Mouse (Mus musculus) c-Kit-positive CD71-positive TER-119-negative erythroid progenitor cells, embryonic 14.5 days (primary cell): ENCODE measurements around the gene Acbd4.

Experiments
- DNase-seq: peaks from one replicate; pipeline ENCODE4 v3.0.0-alpha.2; 2013; ENCODE audit warnings: low read depth

Acbd4 gene

DNA sequence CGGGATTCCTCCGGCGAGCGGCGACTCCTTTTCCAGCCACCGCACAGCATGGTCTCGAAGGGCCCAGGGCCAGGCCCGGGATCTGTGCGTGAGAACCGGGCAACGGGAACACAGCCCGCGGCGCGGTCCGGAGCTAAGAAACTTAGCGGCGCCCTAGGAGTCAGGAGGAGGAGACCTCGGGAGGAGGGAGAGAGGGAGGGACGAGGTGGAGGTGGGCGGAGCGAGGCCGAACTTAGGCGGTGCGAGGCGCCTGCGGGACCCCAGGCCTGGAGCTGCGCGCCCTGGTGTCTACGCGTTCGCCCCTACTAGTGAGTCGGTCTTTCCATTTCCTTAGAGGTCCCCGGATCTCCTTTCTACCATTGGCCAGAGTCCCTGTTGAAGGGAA lies at the start of gene Acbd4, which contains the start of gene Plcd3:
Gene Acbd4, plus strand, starts transcription at position 202 of the 385 bp plus-strand sequence.
Gene Plcd3, minus strand, starts transcription at position 178 of the 385 bp plus-strand sequence.
- peak; percentile 53 for DNase-seq

- DNase-seq: no peak
These were observed 49.4 kb upstream of the Acbd4 start for GRCm38 (mm10) chr11:103052078-103052477.

GRCm38 (mm10) chr11:103053191-103054076 lies 48.0 kb upstream of the Acbd4 start:
- no peak for DNase-seq

- DNase-seq: peak; percentile 71
These were observed 46.7 kb upstream of the Acbd4 start for GRCm38 (mm10) chr11:103054798-103055197.

DNA sequence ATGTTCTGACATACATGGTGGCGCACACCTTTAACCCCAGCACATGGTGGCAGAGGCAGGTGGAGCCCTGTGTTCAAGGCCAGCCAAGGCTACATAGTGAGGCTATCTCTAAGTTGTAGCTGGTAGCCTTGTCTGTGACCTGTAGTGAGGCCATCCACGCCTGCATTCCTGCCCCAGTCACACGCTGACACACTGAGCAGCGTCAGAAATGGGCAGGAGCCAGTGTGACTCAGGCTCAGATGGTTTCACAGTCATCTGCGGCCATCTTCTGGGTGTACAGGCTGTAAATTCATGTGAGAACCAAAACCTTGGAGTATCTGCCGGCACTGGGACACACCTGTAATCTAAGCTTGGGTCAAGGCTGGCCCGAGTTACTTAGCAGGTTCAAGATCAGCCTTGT lies 44.8 kb upstream of the Acbd4 start:
- no peak for DNase-seq

- no peak for DNase-seq
These were observed 42.9 kb upstream of the Acbd4 start for GRCm38 (mm10) chr11:103058499-103059085.

DNA sequence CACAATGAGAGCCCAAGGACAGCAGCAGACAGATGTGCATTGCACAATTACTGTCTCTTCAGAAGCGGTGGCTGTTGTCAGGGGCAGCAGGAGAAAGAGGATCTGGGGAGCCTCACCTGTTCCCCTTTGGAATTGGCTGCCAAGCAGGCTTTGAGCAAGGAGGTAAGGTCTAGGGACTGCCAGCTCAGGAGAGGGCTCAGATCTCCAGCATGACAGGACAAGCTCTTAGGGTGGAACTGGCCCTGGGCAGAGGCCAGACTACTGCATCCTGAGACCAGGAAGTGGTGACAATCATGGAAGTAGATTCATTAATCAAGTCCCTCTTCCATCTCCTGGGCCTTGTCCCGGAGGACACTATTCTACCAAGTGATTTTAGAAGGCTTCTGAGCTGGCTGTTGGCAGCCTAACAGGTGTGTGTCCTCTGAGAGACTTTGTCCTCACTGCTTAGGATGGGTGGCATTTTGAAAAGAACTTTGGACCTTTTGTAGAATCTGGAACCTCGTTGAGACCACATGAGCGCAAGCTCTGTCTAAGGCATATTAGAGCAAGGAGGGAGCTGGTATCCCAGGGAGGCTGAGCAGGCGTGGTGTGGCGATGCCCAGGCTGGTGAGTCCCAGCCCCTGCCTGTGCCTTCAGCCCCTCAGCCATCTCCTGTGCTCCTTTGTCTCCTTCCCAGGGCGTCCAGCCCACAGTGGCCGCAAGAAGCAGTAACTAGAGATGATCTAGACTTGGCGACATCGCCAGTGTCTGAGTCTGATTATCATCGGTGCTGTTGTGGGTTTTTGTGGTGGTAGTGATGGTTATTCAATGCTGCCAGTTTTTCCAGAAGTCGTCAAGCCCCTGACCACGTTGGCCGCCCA lies 35.1 kb upstream of the Acbd4 start:
- no peak for DNase-seq

DNA sequence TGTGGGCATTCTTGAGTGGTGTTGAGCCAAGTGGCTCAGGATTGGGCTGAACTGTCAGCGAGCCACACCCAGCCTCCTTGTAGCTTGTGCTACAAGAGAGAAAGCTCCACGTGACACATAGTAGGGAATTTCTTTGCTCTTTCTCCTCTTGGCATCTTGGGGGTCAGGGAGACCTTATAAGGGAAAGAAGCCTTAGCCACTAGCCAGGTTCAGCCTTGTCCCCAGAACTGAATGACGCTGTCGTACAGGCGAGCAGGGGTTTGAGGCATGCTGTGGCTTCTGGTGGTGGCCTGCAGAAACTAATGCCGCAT lies 34.5 kb upstream of the Acbd4 start:
- no peak for DNase-seq

DNA sequence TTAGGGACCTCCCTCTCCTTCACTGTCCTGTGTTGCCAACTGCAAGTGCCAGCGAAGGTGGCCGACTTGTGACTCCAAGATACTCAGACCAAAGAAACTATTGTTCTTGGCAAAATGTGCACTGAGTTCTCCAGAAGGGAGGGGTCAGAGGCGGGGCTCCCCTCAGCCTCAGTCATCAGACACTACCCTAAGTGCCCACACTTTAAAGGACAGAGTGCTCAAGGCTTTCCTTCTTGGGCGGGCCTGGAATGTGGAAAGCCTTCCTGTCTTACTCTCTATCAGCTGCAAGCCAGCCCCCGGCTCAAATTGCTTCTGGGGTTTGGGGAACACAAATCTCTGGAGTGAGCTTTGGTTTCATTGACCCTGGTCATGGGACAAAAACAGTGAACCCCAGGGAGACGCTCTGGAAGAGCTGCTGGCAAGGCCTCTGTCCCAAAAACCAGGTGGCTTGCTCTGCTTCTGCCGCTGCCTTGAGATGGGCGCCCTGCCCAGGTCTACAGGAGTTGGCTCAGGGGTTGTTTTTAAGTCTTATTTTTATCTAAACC lies 34.0 kb upstream of the Acbd4 start:
- DNase-seq: no peak

- no peak for DNase-seq
These were observed 33.2 kb upstream of the Acbd4 start for GRCm38 (mm10) chr11:103068272-103068671.

GRCm38 (mm10) chr11:103068884-103069283 lies 32.6 kb upstream of the Acbd4 start:
- no peak for DNase-seq

GRCm38 (mm10) chr11:103069731-103070130 lies 31.8 kb upstream of the Acbd4 start:
- DNase-seq: no peak

DNA sequence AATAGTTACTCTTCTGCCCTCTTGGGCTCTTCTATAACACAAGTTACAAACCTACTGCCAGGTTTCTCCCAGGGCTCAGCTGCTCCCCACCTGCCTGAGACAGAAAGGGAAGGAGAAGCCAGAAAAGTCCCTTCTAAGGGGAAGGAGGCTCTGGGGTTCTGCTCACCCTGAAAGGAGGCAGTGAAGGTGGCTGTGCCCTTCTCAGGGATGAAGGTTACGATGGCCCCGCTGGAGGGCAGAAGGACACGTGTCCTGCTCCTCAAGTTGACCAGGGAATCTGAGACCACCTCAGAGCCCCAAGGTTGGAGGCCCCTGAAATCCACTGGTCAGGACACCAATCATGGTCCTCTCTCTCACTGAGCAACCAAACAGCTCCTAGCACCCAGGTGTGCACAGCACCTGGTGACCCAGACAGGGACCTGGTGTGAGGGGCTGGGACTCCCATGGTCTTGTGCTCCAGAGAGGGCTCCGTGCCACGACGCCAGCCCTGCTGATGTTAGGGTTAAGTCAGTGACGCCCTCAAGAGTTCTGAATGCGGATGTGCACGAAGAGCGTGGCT lies 31.1 kb upstream of the Acbd4 start:
- DNase-seq: no peak

DNA sequence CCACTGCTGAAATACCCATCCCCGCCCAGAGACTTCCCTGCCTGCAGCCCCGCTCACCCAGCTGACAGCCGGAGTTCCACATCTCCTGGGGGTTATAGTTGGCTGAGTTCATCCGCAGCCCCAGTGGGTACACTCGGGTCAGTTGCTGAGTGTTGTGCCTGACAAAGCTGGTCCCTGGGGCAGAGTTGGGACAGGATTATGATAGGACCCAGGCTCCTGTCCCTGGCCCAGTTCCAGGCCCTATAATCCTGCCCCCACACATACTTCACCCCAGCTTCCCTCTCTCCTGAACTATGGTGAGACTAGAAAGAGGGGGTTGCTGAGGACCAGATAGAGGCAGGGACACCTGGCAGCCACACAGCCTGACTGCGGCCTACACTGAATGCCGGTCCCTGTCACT lies 27.8 kb upstream of the Acbd4 start:
- DNase-seq: no peak

DNA sequence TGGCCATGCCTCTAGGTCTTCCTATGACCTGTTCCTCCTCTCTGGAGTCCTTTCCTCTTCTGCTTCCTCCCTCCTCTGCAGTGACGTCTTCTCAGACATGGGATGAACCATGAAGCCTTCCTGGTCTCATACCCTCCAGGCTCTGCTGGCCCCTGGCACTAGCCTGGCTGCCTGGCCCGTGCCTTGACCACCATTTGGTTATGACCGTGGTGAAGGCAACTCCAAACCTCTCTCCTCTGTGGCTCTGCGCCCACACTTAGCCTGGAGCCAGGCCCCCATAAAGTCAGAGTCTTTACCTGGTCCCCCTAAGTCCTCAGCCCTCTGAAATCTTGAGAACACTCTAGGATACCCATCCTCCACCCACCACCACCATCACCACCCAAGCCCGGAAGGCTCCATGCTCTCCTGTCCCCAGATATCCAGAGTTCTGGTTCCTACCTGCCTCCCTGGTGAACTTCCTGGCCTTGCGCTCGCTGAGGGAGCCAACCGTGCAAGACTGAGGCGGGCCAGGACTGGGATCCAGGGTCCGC lies 27.3 kb upstream of the Acbd4 start:
- DNase-seq: no peak

GRCm38 (mm10) chr11:103074796-103075323 lies 26.6 kb upstream of the Acbd4 start:
- no peak for DNase-seq

GRCm38 (mm10) chr11:103076010-103076409 lies 25.5 kb upstream of the Acbd4 start:
- no peak for DNase-seq

DNA sequence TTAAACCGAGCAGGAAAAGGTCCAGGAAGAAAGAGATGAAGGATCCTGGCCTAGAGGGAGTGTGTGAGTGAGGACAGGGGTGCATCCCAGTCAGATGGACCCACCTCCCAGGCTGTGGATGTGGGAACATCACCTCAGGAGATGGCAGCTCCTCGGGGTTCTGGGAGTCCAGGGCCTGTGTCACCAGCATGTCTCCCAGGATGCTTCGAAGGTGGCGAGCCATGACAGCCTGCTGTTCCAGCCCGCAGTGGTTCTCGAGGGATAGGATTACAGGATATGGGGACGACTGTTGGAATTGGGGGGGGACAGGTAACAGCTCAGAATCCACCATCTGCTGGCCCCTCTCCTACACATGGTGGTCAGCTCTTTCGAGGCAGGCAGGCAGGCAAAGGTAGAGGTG lies 24.9 kb upstream of the Acbd4 start:
- no peak for DNase-seq

- no peak for DNase-seq
These were observed 23.4 kb upstream of the Acbd4 start for GRCm38 (mm10) chr11:103078131-103078530.

DNA sequence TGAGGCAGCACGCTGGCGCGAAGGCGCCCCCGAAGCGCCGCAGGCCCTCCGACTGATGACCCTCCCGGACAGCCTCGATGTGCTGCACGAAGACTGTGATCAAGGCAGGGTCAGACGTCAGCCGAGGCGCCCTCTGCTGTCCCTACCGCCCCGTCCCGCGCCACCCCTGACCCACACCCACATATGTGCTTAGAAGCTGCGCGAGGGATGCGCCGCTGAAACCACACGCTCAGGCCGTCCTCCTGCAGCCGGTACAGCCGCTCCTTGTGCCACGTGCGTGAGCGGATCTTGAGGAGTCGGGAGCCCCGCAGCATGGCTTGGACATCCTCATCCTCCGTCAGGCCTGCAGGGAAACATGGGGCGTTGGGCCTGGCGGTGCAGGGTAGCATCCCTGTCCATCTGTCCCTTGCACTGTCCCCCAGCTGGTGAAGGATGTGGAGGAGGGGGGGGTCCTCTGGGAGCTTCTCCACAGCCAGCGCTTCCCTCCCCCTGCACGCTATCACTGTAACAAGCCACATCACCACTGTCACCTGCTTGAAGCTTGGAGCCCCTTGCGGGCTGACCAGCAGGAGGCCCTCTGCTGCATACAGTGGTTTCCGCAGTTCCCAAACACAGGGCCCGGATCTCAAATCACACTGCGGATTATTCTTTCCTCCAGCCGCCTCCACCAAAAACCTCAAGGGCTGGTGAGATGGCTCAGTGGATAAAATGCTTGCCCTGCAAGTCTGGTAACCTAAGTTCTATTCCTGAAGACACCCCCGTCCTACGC lies 21.0 kb upstream of the Acbd4 start:
- no peak for DNase-seq

DNA sequence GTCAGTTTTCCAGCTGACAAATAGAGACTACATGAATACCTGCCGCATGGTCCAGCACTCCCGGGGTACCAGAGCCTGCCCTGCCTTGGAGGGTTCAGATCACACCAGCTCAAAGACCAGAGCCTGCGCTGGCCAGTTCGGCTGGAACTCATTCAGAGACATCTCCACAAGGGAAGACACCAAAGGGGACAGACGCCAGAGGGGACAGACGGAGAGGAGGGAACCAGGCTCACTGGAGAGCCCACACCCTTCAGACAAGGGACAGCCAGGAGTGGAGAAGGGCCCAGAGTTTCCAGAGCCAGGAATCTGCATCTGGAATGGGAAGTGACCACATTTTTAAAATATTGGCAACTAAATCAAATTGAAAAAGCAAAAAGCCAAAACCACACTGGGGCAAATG lies 19.9 kb upstream of the Acbd4 start:
- DNase-seq: no peak
